Mouse (Mus musculus): ENCODE results near the gene Cabp2. TPM values are rescaled to one million over a fixed set of nuclear protein-coding genes. Genes with fewer than 3 reads are reported as not detected.
A peak's percentile ranks its signal among the peaks of the same experiment; 100 is the strongest.

The Cabp2 gene
- polyA plus RNA-seq, 1 experiment from 2014 or later, result not detected

DNA sequence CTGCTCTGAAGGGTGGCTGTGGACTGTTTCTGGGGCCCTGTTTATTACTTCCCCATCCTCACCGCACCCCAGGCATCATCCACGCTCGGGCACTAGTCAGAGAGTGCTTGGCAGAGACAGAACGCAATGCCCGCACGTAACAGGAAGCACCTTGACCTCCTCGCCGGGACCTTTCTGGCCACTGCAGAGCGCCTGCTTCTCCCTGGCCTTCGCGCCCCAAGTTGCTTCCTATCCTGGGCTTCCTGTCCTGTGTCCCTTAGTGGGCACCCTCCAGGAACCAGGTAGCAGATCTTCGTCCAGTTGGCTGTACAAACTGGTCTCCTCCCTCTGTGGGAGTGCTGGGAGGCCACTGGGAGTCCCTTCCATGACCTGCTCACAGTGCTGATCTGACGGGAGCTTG, 17.0 kb downstream of the Cabp2 start:
- no peaks in the 10 kb centered on the region for H3K36me3 ChIP-seq
- no peak overlapping the region for H3K9ac ChIP-seq
- WGBS, result 92% methylated on average over 13 of the region's 13 CpGs
- peaks cover 53% of the 10 kb centered on the region for H3K4me1 ChIP-seq
- H3K9me3 ChIP-seq, result no peaks in the 10 kb centered on the region
- ATAC-seq (ENCODE audit: insufficient number of reproducible peaks, low FRiP score, low TSS enrichment, low read depth), result no peak
- H3K4me3 ChIP-seq, result no peak overlapping the region
- H3K27ac ChIP-seq, result no peak overlapping the region
- no peak overlapping the region for H3K4me2 ChIP-seq
- H3K27me3 ChIP-seq, result peaks cover 36% of the 10 kb centered on the region

DNA sequence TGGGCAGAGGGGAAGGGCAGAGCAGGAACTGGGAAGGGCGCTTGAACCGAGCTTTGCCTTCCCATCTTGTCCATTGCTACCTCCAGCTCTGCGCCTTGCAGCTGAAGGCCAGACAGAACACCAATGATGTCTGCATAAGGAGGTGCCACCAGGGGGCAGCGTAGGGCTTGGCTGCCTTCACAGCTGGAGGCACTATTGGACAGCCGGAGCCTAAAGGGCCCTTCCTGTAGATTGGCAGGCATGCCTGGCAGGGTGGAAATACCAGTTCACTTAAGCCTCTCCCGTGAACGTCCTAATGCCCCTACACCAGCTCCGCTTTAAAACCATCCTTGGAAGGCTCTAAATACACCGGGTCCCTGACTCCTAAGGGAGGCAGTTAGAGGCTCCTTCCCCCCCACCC, 17.7 kb downstream of the Cabp2 start:
- H3K4me1 ChIP-seq, result peaks cover 53% of the 10 kb centered on the region
- H3K4me3 ChIP-seq, result 0 out of 2 replicates have a peak overlapping the region, but pooled peaks have one; percentile 43
- H3K9me3 ChIP-seq, result no peaks in the 10 kb centered on the region
- ATAC-seq (ENCODE audit: insufficient number of reproducible peaks, low FRiP score, low TSS enrichment, low read depth), result no peak
- H3K27me3 ChIP-seq, result peaks cover 36% of the 10 kb centered on the region
- no peak overlapping the region for H3K9ac ChIP-seq
- WGBS, result 11% methylated on average over 9 of the region's 9 CpGs
- H3K4me2 ChIP-seq, result peak overlapping the region; percentile 93; the same call in 1 of the 2 replicates
- H3K36me3 ChIP-seq, result no peaks in the 10 kb centered on the region
- H3K27ac ChIP-seq, result no peak overlapping the region

DNA sequence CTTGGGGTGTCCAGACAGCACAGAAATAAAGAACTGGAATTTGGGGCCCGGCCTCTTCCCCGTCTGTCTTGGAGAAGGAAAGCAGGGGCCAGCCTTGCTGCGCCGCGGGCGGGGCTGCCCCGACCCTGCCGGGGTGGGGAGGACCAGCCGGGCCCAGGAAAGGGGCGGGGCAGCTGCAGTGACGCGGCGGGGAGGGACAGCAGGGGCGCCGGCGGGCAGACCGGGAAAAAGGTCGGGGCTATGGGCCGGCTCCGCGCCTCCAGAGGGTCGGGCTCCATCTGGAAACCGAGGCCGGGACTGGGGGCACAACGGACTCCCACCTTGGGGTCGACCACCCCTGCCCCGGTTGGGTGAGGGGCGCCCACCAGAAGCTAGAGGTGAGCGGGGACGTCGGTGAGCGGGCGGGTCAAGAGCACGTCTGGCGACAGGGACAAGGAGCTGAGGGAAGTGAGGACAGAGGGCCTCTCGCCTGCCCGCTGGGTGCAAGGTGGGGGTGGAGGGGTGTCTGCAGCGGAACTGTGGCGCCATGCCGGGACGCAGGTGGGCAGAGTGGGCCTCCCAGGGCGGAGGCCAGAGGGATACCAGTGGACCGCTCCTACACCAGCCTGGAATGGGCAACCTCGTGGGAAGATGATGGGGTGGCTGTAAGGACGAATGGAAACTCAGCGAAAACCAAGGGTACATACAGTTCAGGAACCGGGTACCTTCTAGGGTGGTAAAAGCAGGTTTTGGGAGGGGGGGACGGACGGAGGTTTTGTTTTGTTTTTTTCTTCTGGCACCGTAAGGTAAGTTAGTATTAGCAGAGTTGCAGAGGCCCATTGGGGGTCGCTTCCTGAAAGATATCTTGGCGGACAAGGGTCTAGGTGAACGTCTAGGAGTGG, 18.7 kb downstream of the Cabp2 start, which contains the start of gene Pitpnm1:
TSS of gene Pitpnm1 (plus strand) at position 162 of the 881 bp plus-strand sequence.
- Histone ChIP-seq H3K9me3 (no peaks in the 10 kb centered on the region), H3K36me3 (no peaks in the 10 kb centered on the region), H3K4me3 (peak within 1 kb of the TSS; percentile 43), H3K27ac (no peak within 1 kb of the TSS), H3K4me1 (peaks cover 53% of the 10 kb centered on the region), H3K27me3 (peaks cover 36% of the 10 kb centered on the region), H3K4me2 (peak within 1 kb of the TSS; percentile 93), H3K9ac (peak within 1 kb of the TSS; percentile 33)
- 0 out of 2 replicates have a peak, but pooled peaks have one; percentile 8 for ATAC-seq (ENCODE audit: insufficient number of reproducible peaks, low FRiP score, low TSS enrichment, low read depth)
- 1% methylated on average over 53 of the region's 53 CpGs for WGBS

DNA sequence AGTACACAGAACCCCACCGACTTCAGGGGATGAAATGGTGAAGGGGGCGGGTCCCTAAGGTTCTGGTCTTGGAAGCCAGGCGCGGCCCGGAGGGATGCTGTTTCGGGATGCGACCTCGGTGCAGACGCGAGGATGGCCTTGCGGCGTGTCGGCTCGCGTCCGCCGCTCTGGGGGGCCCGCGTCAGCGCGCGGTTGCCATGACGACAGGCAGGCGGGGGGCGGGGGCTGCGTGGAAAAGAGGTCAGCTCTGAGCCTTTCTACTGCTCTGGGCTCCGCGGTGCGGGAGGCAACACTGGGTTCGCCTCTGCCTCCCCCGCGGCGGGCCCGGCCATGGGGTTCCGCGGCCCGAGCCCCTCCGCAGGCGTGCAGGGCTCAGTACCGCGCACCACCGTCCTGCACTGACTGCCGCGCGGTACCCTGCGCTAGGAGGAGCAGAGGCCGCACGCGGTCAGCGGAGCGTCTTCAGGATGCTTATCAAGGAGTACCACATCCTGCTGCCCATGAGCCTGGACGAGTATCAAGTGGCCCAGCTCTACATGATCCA, 19.4 kb downstream of the Cabp2 start:
- peak overlapping the region; percentile 43 for H3K4me3 ChIP-seq
- H3K4me1 ChIP-seq, result peaks cover 53% of the 10 kb centered on the region
- WGBS, result 2% methylated on average over 52 of the region's 52 CpGs
- no peaks in the 10 kb centered on the region for H3K9me3 ChIP-seq
- ATAC-seq (ENCODE audit: insufficient number of reproducible peaks, low FRiP score, low TSS enrichment, low read depth), result no peak
- peak overlapping the region; percentile 33 for H3K9ac ChIP-seq
- no peak overlapping the region for H3K27ac ChIP-seq
- no peaks in the 10 kb centered on the region for H3K36me3 ChIP-seq
- peak overlapping the region; percentile 93 for H3K4me2 ChIP-seq
- H3K27me3 ChIP-seq, result peaks cover 36% of the 10 kb centered on the region

DNA sequence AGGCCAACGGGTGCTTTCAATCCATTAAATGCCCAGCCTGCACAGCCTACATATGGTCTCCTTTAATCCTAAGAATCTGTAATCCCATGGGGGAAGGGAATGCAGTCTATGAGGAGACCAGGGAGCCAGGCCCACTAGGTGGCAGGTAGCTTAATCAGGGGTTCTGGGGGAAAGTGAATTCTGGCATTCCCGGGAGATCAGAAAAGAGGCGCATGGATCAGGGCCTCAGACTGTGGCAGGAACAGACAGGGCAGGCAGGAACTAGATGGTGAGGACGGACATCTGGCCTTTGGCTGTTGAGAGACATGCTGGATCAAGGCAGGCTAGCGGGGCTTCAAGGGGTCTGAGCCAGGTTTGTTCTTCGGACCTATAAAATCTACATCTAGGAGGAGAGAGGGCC, 20.1 kb downstream of the Cabp2 start:
- Histone ChIP-seq H3K9ac (no peak overlapping the region), H3K27ac (no peak overlapping the region), H3K4me3 (peak overlapping the region; percentile 43; the same call in 1 of the 2 replicates), H3K27me3 (peaks cover 36% of the 10 kb centered on the region), H3K4me2 (no peak overlapping the region), H3K4me1 (peaks cover 47% of the 10 kb centered on the region), H3K9me3 (no peaks in the 10 kb centered on the region), H3K36me3 (no peaks in the 10 kb centered on the region)
- no peak for ATAC-seq (ENCODE audit: insufficient number of reproducible peaks, low FRiP score, low TSS enrichment, low read depth)
- WGBS, result 72% methylated on average over 6 of the region's 6 CpGs

DNA sequence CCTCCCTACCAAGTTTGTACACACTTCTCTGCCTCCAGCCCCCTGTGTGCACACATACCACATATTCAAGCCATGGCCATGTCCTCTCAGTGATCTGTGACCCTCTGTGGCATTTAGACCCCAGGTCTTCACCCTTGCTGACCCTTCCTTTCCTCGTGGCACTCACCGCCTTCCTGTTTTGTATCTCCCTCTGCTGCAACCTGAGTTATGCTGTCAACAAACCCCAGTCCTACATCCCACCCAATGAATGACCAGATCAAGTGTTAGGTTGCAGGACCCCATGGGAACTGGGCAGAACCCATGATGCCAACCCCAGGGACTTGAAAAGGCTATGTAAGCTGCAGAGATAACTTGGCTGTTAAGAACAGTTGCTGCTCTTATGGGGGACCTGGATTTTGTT, 20.7 kb downstream of the Cabp2 start:
- no peaks in the 10 kb centered on the region for H3K9me3 ChIP-seq
- 88% methylated on average over 2 of the region's 2 CpGs for WGBS
- no peak for ATAC-seq (ENCODE audit: insufficient number of reproducible peaks, low FRiP score, low TSS enrichment, low read depth)
- H3K4me3 ChIP-seq, result no peak overlapping the region
- peaks cover 36% of the 10 kb centered on the region for H3K27me3 ChIP-seq
- no peak overlapping the region for H3K27ac ChIP-seq
- H3K36me3 ChIP-seq, result no peaks in the 10 kb centered on the region
- no peak overlapping the region for H3K9ac ChIP-seq
- peaks cover 42% of the 10 kb centered on the region for H3K4me1 ChIP-seq
- no peak overlapping the region for H3K4me2 ChIP-seq

DNA sequence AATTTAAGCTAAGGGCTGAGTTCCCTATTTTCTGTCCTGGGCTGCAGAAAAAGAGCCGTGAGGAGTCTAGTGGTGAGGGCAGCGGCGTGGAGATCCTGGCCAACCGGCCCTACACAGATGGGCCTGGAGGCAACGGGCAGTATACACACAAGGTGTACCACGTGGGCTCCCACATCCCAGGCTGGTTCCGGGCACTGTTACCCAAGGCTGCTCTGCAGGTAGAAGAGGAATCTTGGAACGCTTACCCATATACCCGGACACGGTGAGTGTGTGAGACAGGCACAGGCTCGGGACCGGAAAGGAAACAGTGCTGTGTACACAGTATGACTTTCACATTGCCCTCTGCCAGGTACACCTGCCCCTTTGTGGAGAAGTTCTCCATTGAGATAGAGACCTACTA, 21.2 kb downstream of the Cabp2 start:
- peaks cover 36% of the 10 kb centered on the region for H3K27me3 ChIP-seq
- ATAC-seq (ENCODE audit: insufficient number of reproducible peaks, low FRiP score, low TSS enrichment, low read depth), result no peak
- H3K9ac ChIP-seq, result no peak overlapping the region
- no peak overlapping the region for H3K4me2 ChIP-seq
- H3K4me3 ChIP-seq, result no peak overlapping the region
- H3K4me1 ChIP-seq, result peaks cover 36% of the 10 kb centered on the region
- no peaks in the 10 kb centered on the region for H3K36me3 ChIP-seq
- no peaks in the 10 kb centered on the region for H3K9me3 ChIP-seq
- H3K27ac ChIP-seq, result no peak overlapping the region
- WGBS, result 93% methylated on average over 12 of the region's 12 CpGs

DNA sequence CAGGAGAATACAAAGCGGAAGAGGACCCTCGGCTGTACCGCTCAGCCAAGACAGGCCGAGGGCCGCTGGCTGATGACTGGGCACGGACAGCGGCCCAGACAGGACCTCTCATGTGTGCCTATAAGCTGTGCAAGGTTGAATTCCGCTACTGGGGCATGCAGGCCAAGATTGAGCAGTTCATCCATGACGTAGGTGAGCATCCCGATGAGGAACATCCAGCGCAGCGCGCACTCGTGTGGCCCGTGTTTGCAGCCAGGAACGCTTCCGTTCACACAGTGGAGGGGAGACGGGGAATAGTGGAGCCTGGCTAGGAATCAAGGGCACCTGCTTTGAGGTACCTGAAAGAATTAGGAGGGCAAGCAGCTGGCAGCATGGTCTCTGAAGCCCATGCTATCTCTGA, 21.9 kb downstream of the Cabp2 start:
- Histone ChIP-seq H3K4me3 (no peak overlapping the region), H3K4me2 (no peak overlapping the region), H3K4me1 (peaks cover 30% of the 10 kb centered on the region), H3K9me3 (no peaks in the 10 kb centered on the region), H3K9ac (no peak overlapping the region), H3K27ac (no peak overlapping the region), H3K27me3 (peaks cover 36% of the 10 kb centered on the region), H3K36me3 (no peaks in the 10 kb centered on the region)
- 93% methylated on average over 18 of the region's 18 CpGs for WGBS
- ATAC-seq (ENCODE audit: insufficient number of reproducible peaks, low FRiP score, low TSS enrichment, low read depth), result no peak

DNA sequence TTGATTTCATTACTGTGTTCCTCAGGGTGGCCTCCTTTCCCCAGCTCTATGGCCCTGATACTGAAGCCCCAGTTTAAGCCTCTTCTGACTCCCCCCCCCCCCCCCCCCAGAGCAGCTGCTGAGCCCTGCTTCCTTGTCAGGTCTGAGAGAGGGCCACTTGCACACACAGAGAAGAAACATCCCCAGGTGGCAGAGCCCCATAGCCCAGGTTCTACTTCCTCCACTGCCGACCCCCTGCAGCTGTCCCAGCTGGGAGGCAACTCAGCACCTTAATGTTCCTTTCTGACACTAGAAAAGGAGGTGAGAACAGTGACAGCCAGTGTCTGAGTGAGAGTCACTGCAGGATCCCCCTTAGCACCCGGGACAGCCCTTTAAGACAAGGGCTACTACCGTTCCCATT, 22.4 kb downstream of the Cabp2 start:
- no peak for ATAC-seq (ENCODE audit: insufficient number of reproducible peaks, low FRiP score, low TSS enrichment, low read depth)
- H3K27me3 ChIP-seq, result peaks cover 36% of the 10 kb centered on the region
- H3K9ac ChIP-seq, result no peak overlapping the region
- WGBS, result 59% methylated on average over 3 of the region's 3 CpGs
- no peak overlapping the region for H3K4me3 ChIP-seq
- H3K4me2 ChIP-seq, result no peak overlapping the region
- H3K36me3 ChIP-seq, result no peaks in the 10 kb centered on the region
- peaks cover 25% of the 10 kb centered on the region for H3K4me1 ChIP-seq
- no peak overlapping the region for H3K27ac ChIP-seq
- H3K9me3 ChIP-seq, result no peaks in the 10 kb centered on the region

DNA sequence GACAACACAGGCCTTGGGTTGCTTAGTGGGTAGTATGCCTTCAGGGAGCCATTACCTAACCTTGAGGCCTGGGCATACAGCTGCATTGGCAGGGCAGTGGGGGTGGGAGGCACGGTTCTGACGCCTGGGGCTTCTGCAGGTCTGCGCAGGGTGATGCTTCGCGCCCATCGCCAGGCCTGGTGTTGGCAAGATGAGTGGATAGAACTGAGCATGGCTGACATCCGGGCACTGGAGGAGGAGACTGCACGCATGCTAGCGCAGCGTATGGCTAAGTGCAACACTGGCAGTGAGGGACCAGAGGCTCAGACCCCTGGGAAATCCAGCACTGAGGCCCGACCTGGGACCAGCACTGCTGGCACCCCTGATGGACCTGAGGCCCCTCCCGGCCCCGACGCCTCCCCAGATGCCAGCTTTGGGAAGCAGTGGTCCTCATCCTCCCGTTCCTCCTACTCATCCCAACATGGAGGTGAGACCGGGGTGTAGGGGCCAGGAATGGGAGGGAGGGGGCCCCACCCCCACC, 23.4 kb downstream of the Cabp2 start:
- 87% methylated on average over 16 of the region's 16 CpGs for WGBS
- Histone ChIP-seq H3K9ac (no peak overlapping the region), H3K4me1 (peaks cover 16% of the 10 kb centered on the region), H3K36me3 (no peaks in the 10 kb centered on the region), H3K4me2 (no peak overlapping the region), H3K9me3 (no peaks in the 10 kb centered on the region), H3K4me3 (no peak overlapping the region), H3K27ac (no peak overlapping the region), H3K27me3 (peaks cover 31% of the 10 kb centered on the region)
- ATAC-seq (ENCODE audit: insufficient number of reproducible peaks, low FRiP score, low TSS enrichment, low read depth), result no peak

DNA sequence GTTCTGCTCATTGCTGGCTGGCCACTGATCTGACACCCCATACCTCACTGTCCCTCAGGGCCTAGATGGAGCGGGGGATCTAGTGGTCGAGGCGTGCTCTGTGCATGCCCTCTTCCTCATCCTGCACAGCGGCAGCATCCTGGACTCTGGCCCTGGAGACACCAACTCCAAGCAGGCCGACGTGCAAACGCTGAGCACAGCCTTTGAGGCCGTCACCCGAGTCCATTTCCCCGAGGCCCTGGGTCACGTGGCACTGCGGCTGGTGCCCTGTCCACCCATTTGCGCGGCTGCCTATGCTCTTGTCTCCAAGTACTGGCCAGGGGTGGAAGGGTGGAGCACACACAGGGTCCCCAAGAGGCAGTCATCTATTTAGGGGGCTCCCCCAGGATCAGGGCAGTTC, 25.3 kb downstream of the Cabp2 start:
- Histone ChIP-seq H3K27ac (no peak overlapping the region), H3K4me3 (no peak overlapping the region), H3K9ac (no peak overlapping the region), H3K9me3 (no peaks in the 10 kb centered on the region), H3K36me3 (peaks cover 3% of the 10 kb centered on the region), H3K4me2 (no peak overlapping the region), H3K4me1 (no peaks in the 10 kb centered on the region), H3K27me3 (peaks cover 12% of the 10 kb centered on the region)
- WGBS, result 91% methylated on average over 14 of the region's 14 CpGs
- no peak for ATAC-seq (ENCODE audit: insufficient number of reproducible peaks, low FRiP score, low TSS enrichment, low read depth)

DNA sequence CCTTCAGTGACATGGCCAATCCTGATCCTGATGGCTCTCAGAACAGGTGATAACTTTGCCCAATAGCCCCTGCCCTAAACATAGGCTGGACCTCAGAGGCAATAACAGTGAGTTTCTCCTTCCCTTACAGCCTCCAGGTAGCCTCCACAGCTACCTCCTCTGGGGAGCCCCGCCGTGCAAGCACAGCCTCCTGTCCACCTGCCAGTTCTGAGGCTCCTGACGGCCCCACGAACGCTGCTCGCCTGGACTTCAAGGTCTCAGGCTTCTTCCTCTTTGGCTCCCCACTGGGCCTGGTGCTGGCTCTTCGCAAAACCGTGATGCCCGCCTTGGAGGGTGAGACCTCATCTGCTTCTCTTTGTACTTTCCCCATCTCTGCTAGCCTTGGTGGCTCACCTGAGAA, 27.2 kb downstream of the Cabp2 start:
- 80% methylated on average over 9 of the region's 9 CpGs for WGBS
- no peak overlapping the region for H3K4me2 ChIP-seq
- H3K36me3 ChIP-seq, result peaks cover 21% of the 10 kb centered on the region
- no peak overlapping the region for H3K4me3 ChIP-seq
- no peak for ATAC-seq (ENCODE audit: insufficient number of reproducible peaks, low FRiP score, low TSS enrichment, low read depth)
- peaks cover 5% of the 10 kb centered on the region for H3K4me1 ChIP-seq
- no peaks in the 10 kb centered on the region for H3K9me3 ChIP-seq
- no peak overlapping the region for H3K27ac ChIP-seq
- H3K9ac ChIP-seq, result no peak overlapping the region
- H3K27me3 ChIP-seq, result no peaks in the 10 kb centered on the region
